Mouse (Mus musculus) MEL (cell line): Measurements from ENCODE around the gene Eif5a. TPM values are rescaled to one million over a fixed set of nuclear protein-coding genes. Genes with fewer than 3 reads are reported as not detected.
A peak's percentile ranks its signal among the peaks of the same experiment; 100 is the strongest.

Experiments
- DNase-seq: peaks from one replicate; pipeline ENCODE4 v3.0.0; 2011; ENCODE audit warnings: low read depth, low spot score
- H3K27ac ChIP-seq: 2 replicates; pipeline ENCODE4 v1.5.1; 2012; ENCODE audit warnings: low read depth, mild to moderate bottlenecking, control low read depth, low read length, moderate library complexity; ENCODE audit not compliant: control insufficient read depth
- H3K27me3 ChIP-seq, 2 experiments: fragments of 150-350 bp in 1 of 2; sonication (generic) in 1 of 2; 2 replicates each; pipeline ENCODE4 v1.6.1; 2012; ENCODE audit warnings: low read length in 2 of 2, mild to moderate bottlenecking in 2 of 2, improper control_type of control experiment in 1 of 2, moderate library complexity in 1 of 2; ENCODE audit not compliant: insufficient read depth in 2 of 2, control insufficient read depth in 1 of 2
- H3K36me3 ChIP-seq, 2 experiments: 2 replicates each; pipeline ENCODE4 v1.6.1; 2012 to 2014; ENCODE audit warnings: low read length in 2 of 2, improper control_type of control experiment in 1 of 2, inconsistent platforms in 1 of 2, mild to moderate bottlenecking in 1 of 2; ENCODE audit not compliant: insufficient read depth in 2 of 2, control insufficient read depth in 1 of 2
- H3K4me1 ChIP-seq, 2 experiments: fragments of 150-350 bp in 1 of 2; sonication (generic) in 1 of 2; 2 replicates each; pipeline ENCODE4 v1.6.1; 2012; ENCODE audit warnings: low read length in 2 of 2, improper control_type of control experiment in 1 of 2, mild to moderate bottlenecking in 1 of 2; ENCODE audit not compliant: insufficient read depth in 2 of 2, control insufficient read depth in 1 of 2
- H3K4me3 ChIP-seq, 2 experiments: fragments of 150-350 bp in 1 of 2; sonication (generic) in 1 of 2; 2 replicates each; pipeline ENCODE4 v1.5.1; 2012; ENCODE audit warnings: low read depth in 2 of 2, low read length in 2 of 2, mild to moderate bottlenecking in 2 of 2, moderate library complexity in 2 of 2, control low read depth in 1 of 2, improper control_type of control experiment in 1 of 2; ENCODE audit not compliant: control insufficient read depth in 1 of 2, insufficient read depth in 1 of 2
- H3K79me2 ChIP-seq: 2 replicates; pipeline ENCODE4 v1.6.1; 2012; ENCODE audit warnings: mild to moderate bottlenecking, low read length, moderate library complexity; ENCODE audit not compliant: control insufficient read depth, poor library complexity, insufficient read depth
- H3K9ac ChIP-seq: 2 replicates; pipeline ENCODE4 v1.6.1; 2012; ENCODE audit warnings: low read depth, mild to moderate bottlenecking, control low read depth, low read length, moderate library complexity; ENCODE audit not compliant: control insufficient read depth, poor library complexity, severe bottlenecking
- H3K9me3 ChIP-seq: fragments of 150-350 bp; sonication (generic); replicated peaks from 2 replicates; pipeline ENCODE4 v1.6.1; 2012; ENCODE audit warnings: mild to moderate bottlenecking, low read length, improper control_type of control experiment, moderate library complexity; ENCODE audit not compliant: insufficient read depth
- BHLHE40 ChIP-seq: IDR thresholded peaks from 2 replicates; pipeline ENCODE4 v1.6.1; 2012; ENCODE audit warnings: low read depth, mild to moderate bottlenecking, inconsistent platforms, low read length, improper control_type of control experiment, borderline replicate concordance
- CHD1 ChIP-seq: IDR thresholded peaks from 2 replicates; pipeline ENCODE4 v1.6.1; 2012; ENCODE audit warnings: low read depth, mild to moderate bottlenecking, inconsistent platforms, low read length, improper control_type of control experiment
- CHD2 ChIP-seq: IDR thresholded peaks from 2 replicates; pipeline ENCODE4 v1.6.1; 2011; ENCODE audit warnings: low read length, improper control_type of control experiment
- EP300 ChIP-seq, 2 experiments: IDR thresholded peaks; 2 replicates each; pipeline ENCODE4 v1.6.1; 2011; ENCODE audit warnings: improper control_type of control experiment in 2 of 2, low read length in 2 of 2, low read depth in 1 of 2, mild to moderate bottlenecking in 1 of 2
- ETS1 ChIP-seq: IDR thresholded peaks from 2 replicates; pipeline ENCODE4 v1.6.1; 2012; ENCODE audit warnings: low read depth, mild to moderate bottlenecking, inconsistent platforms, low read length, improper control_type of control experiment, moderate library complexity
- GABPA ChIP-seq: IDR thresholded peaks from 2 replicates; pipeline ENCODE4 v1.6.1; 2012; ENCODE audit warnings: low read depth, mild to moderate bottlenecking, inconsistent platforms, low read length, improper control_type of control experiment, moderate library complexity
- HCFC1 ChIP-seq: IDR thresholded peaks from 2 replicates; pipeline ENCODE4 v1.6.1; 2012; ENCODE audit warnings: low read depth, mild to moderate bottlenecking, inconsistent platforms, low read length, improper control_type of control experiment, moderate library complexity
- JUND ChIP-seq: IDR thresholded peaks from 2 replicates; pipeline ENCODE4 v1.6.1; 2011; ENCODE audit warnings: low read depth, mild to moderate bottlenecking, improper control_type of control experiment, low read length
- KAT2A ChIP-seq: conservative IDR thresholded peaks from 2 replicates; pipeline ENCODE4 v1.6.1; 2012; ENCODE audit warnings: low read depth, low read length, improper control_type of control experiment, inconsistent platforms
- MAX ChIP-seq: IDR thresholded peaks from 2 replicates; pipeline ENCODE4 v1.6.1; 2011; ENCODE audit warnings: low read length, improper control_type of control experiment
- MAZ ChIP-seq: IDR thresholded peaks from 2 replicates; pipeline ENCODE4 v1.6.1; 2012; ENCODE audit warnings: low read depth, mild to moderate bottlenecking, inconsistent platforms, low read length, improper control_type of control experiment
- MEF2A ChIP-seq: IDR thresholded peaks from 2 replicates; pipeline ENCODE4 v1.6.1; 2014; ENCODE audit warnings: low read depth, mild to moderate bottlenecking, inconsistent platforms, low read length, improper control_type of control experiment; ENCODE audit not compliant: poor library complexity, insufficient replicate concordance, severe bottlenecking; ENCODE audit errors: extremely low read depth
- MXI1 ChIP-seq: IDR thresholded peaks from 2 replicates; pipeline ENCODE4 v1.6.1; 2011; ENCODE audit warnings: mild to moderate bottlenecking, low read depth, low read length, improper control_type of control experiment
- MYB ChIP-seq: IDR thresholded peaks from 2 replicates; pipeline ENCODE4 v1.6.1; 2011; ENCODE audit warnings: mild to moderate bottlenecking, low read depth, low read length, improper control_type of control experiment
- MYC ChIP-seq: IDR thresholded peaks from 2 replicates; pipeline ENCODE4 v1.6.1; 2011; ENCODE audit warnings: low read depth, mild to moderate bottlenecking, low read length, improper control_type of control experiment, moderate library complexity
- NELFE ChIP-seq: IDR thresholded peaks from 2 replicates; pipeline ENCODE4 v1.6.1; 2011; ENCODE audit warnings: low read depth, low read length, improper control_type of control experiment
- POLR2A ChIP-seq, 2 experiments: IDR thresholded peaks; 2 replicates each; pipeline ENCODE4 v1.6.1; 2011 to 2012; ENCODE audit warnings: low read length in 2 of 2, mild to moderate bottlenecking in 2 of 2, control low read depth in 1 of 2, improper control_type of control experiment in 1 of 2, low read depth in 1 of 2, moderate library complexity in 1 of 2; ENCODE audit not compliant: control insufficient read depth in 1 of 2, insufficient read depth in 1 of 2, poor library complexity in 1 of 2
- POLR2AphosphoS5 ChIP-seq: IDR thresholded peaks from 2 replicates; pipeline ENCODE4 v1.6.1; 2012; ENCODE audit warnings: low read depth, borderline replicate concordance, mild to moderate bottlenecking, inconsistent platforms, low read length, moderate library complexity, mixed read lengths
- RCOR1 ChIP-seq: IDR thresholded peaks from 2 replicates; pipeline ENCODE4 v1.6.1; 2012; ENCODE audit warnings: low read depth, mild to moderate bottlenecking, inconsistent platforms, low read length, improper control_type of control experiment
- SMC3 ChIP-seq: IDR thresholded peaks from 2 replicates; pipeline ENCODE4 v1.6.1; 2011; ENCODE audit warnings: low read depth, low read length, improper control_type of control experiment
- TAL1 ChIP-seq: IDR thresholded peaks from 2 replicates; pipeline ENCODE4 v1.6.1; 2012; ENCODE audit warnings: mild to moderate bottlenecking, inconsistent platforms, low read length, moderate library complexity, mixed read lengths
- TBP ChIP-seq: IDR thresholded peaks from 2 replicates; pipeline ENCODE4 v1.8.0; 2011; ENCODE audit warnings: low read depth, low read length, improper control_type of control experiment
- TCF12 ChIP-seq: IDR thresholded peaks from 2 replicates; pipeline ENCODE4 v1.6.1; 2014; ENCODE audit warnings: low read depth, mild to moderate bottlenecking, inconsistent platforms, low read length, improper control_type of control experiment, moderate library complexity
- USF1 ChIP-seq: IDR thresholded peaks from 2 replicates; pipeline ENCODE4 v1.6.1; 2014; ENCODE audit warnings: low read depth, mild to moderate bottlenecking, inconsistent platforms, low read length, improper control_type of control experiment, moderate library complexity
- ZC3H11A ChIP-seq: IDR thresholded peaks from 2 replicates; pipeline ENCODE4 v1.6.1; 2012; ENCODE audit warnings: low read depth, mild to moderate bottlenecking, inconsistent platforms, low read length, improper control_type of control experiment
- ZKSCAN1 ChIP-seq: IDR thresholded peaks from 2 replicates; pipeline ENCODE4 v1.6.1; 2012; ENCODE audit warnings: low read depth, mild to moderate bottlenecking, inconsistent platforms, low read length, improper control_type of control experiment, moderate library complexity
- ZMIZ1 ChIP-seq: IDR thresholded peaks from 2 replicates; pipeline ENCODE4 v1.6.1; 2012; ENCODE audit warnings: low read depth, mild to moderate bottlenecking, inconsistent platforms, low read length, improper control_type of control experiment, moderate library complexity
- ZNF384 ChIP-seq: IDR thresholded peaks from 2 replicates; pipeline ENCODE4 v1.6.1; 2012; ENCODE audit warnings: low read depth, mild to moderate bottlenecking, inconsistent platforms, low read length, improper control_type of control experiment
- polyA plus RNA-seq, 2 experiments: library from polyadenylated mRNA; stranded (reverse) in 1 of 2; unstranded in 1 of 2; fragments of >175 nt in 1 of 2; fragments of >200 nt in 1 of 2; gene quantifications; 2 replicates each; pipeline versions ENCODE4 v1.2.1 to v1.2.4; 2012; ENCODE audit warnings: low replicate concordance in 2 of 2, low read depth in 1 of 2; ENCODE audit not compliant: insufficient read length in 2 of 2, insufficient read depth in 1 of 2, missing spikeins in 1 of 2
- total RNA-seq: library from RNA; depleted of rRNA; stranded (reverse); fragments of 300-350 nt; gene quantifications from 2 replicates; pipeline ENCODE4 v1.2.3, GENCODE M21; 2012

The Eif5a gene
- total and polyA plus RNA-seq, 3 experiments, result 1,272 to 3,185 (median 1,428) TPM

GRCm38 (mm10) chr11:69922012-69922756 lies 426 bp upstream of the Eif5a start (continued):
- TF ChIP-seq KAT2A (no peak), ZMIZ1 (peak; percentile 11; the same call in 1 of the 2 replicates)
- TF ChIP-seq, all 39 proteins: peak for 12

- H3K4me1 ChIP-seq, result peaks cover 13 to 43% of the 10 kb centered on the region in 2 experiments
Observed at GRCm38 (mm10) chr11:69920266-69921031, 1.3 kb downstream of the Eif5a start.

GRCm38 (mm10) chr11:69919661-69920265 lies 2.0 kb downstream of the Eif5a start:
- no peaks in the 10 kb centered on the region for H3K27me3 ChIP-seq
- H3K27ac ChIP-seq, result peak overlapping the region; percentile 80
- H3K36me3 ChIP-seq, result peaks cover 22 to 61% of the 10 kb centered on the region in 2 experiments
- peak overlapping the region; percentile 73 to 96 for H3K4me3 ChIP-seq
- peak overlapping the region; percentile 83 for H3K9ac ChIP-seq
- peak; percentile 96 for DNase-seq
- no peaks in the 10 kb centered on the region for H3K9me3 ChIP-seq
- H3K79me2 ChIP-seq, result peaks cover 52% of the 10 kb centered on the region
- peaks cover 13 to 48% of the 10 kb centered on the region in 2 experiments for H3K4me1 ChIP-seq
- TF ChIP-seq TBP, result peak; percentile 88; the same call in 1 of the 2 replicates
- TF ChIP-seq ZKSCAN1, result no peak
- peak; percentile 15; the same call in 1 of the 2 replicates for TF ChIP-seq SMC3
- peak; percentile 74 for TF ChIP-seq NELFE
- peak; percentile 74 for TF ChIP-seq MAX
- TF ChIP-seq MYB, result peak; percentile 32; the same call in 1 of the 2 replicates
- no peak for TF ChIP-seq ZC3H11A
- TF ChIP-seq ZMIZ1, result peak; percentile 95
- no peak; the same call in 1 of the 2 replicates for TF ChIP-seq CHD2
- no peak for TF ChIP-seq TAL1
- no peak for TF ChIP-seq MEF2A
- TF ChIP-seq ZNF384, result no peak; the same call in 1 of the 2 replicates
- TF ChIP-seq CHD1, result no peak; the same call in 1 of the 2 replicates
- 0 out of 2 replicates have a peak, but pooled peaks have one; percentile 48 for TF ChIP-seq JUND
- no peak for TF ChIP-seq GABPA
- TF ChIP-seq TCF12, result peak; percentile 54
- peak; percentile 81 for TF ChIP-seq MXI1
- TF ChIP-seq POLR2A (IDR thresholded peaks at IDR 0.05; ENCODE audit: control insufficient read depth in 1 of 2, insufficient read depth in 1 of 2, low read depth in 1 of 2, low read length in 2 of 2, poor library complexity in 1 of 2), result peak; percentile 55 to 93; a peak in 3 of 4 replicates
- peak; percentile 87; the same call in 1 of the 2 replicates for TF ChIP-seq MAZ

More at GRCm38 (mm10) chr11:69920266-69921031, 1.3 kb downstream of the Eif5a start:
- Histone ChIP-seq H3K36me3 (peaks cover 22 to 54% of the 10 kb centered on the region in 2 experiments), H3K79me2 (peaks cover 48% of the 10 kb centered on the region), H3K4me3 (peak overlapping the region; percentile 73 to 96), H3K27ac (peak overlapping the region; percentile 80), H3K27me3 (no peaks in the 10 kb centered on the region), H3K9ac (peak overlapping the region; percentile 83), H3K9me3 (no peaks in the 10 kb centered on the region)
- peak; percentile 56 for DNase-seq
- TF ChIP-seq CHD2 (peak; percentile 48; the same call in 1 of the 2 replicates), USF1 (peak; percentile 49; the same call in 1 of the 2 replicates), POLR2A (IDR thresholded peaks at IDR 0.05; ENCODE audit: control insufficient read depth in 1 of 2, insufficient read depth in 1 of 2, low read depth in 1 of 2, low read length in 2 of 2, poor library complexity in 1 of 2) (no peak), MXI1 (peak; percentile 77), RCOR1 (no peak), ETS1 (no peak; the same call in 1 of the 2 replicates), HCFC1 (no peak), EP300 (IDR thresholded peaks at IDR 0.05; ENCODE audit: low read depth in 1 of 2, low read length in 2 of 2) (peak in 1 of 2 experiments; percentile 5; a peak in 1 of 4 replicates), MAX (peak; percentile 87), MYC (peak; percentile 87), SMC3 (peak; percentile 9; the same call in 1 of the 2 replicates), BHLHE40 (peak; percentile 61), POLR2AphosphoS5 (peak; percentile 9; the same call in 1 of the 2 replicates)
